Mouse (Mus musculus) embryo, embryonic 10.5 days (tissue): ENCODE measurements around the gene Unc5c.

ENCODE experiments used
- DNase-seq: peaks from one replicate; pipeline ENCODE4 v3.0.0-alpha.2; 2015; ENCODE audit warnings: low spot score

Unc5c gene

DNA sequence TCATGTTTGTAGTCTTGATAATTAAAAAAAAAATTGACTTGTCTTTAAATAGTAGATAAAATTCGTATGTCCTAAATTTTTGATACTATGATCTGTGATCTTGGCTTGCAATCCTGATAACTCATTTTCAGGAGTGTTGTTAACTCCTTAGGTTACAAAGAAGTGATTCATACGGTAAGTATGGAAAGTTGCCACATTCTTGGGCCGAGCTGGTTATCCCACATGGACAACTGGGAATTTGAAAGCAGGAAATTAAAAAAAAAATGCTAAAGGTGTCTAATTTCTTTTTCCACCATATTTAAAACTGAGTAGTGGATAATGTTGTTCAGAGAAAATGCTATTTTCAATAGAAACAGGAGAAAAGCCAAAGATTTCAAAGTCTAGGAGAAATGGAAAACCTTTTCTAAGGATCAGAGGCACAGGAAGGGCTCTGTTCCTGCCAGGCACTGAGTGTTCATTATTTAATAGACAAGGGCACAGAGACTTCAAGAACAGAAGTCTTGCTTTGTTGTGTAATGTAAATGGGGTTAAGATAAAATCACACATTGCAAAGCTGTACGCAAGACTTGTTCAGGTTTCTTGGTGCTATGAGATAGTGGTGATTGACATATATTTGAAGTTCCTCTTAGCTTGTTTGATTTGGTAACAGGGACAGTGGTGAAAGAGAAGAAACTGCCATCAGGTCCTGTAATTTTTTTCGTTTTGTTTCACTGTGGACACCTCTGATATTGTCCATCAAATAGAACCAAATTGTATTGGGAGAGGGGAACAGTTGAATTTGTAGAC is 46.4 kb downstream of the Unc5c start:
- no peak for DNase-seq

- DNase-seq, result peak; percentile 56
These were observed 63.7 kb downstream of the Unc5c start for GRCm38 (mm10) chr3:141528751-141529150.

- DNase-seq, result no peak
These were observed 64.6 kb downstream of the Unc5c start for GRCm38 (mm10) chr3:141529599-141529998.

- DNase-seq, result no peak
These were observed 68.8 kb downstream of the Unc5c start for GRCm38 (mm10) chr3:141533861-141534260.

DNA sequence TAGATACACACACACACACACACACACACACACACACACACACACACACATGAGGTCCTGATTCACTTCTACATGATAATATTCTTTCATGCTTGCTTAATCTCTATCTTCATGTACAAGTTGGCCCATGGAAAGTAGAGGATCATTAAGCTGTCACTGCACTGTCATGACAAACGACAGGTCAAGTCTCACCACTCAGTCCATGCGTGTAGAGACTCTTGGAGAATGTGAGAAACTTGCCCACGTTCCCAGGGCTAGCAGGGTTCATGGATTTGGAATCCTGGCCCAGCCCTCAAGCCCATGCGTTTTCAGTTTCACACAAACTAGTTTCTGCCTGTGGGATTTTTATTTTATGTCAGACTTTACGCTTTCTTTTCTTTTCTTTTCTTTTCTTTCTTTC is 71.8 kb downstream of the Unc5c start:
- DNase-seq, result no peak

- no peak for DNase-seq
These were observed 73.1 kb downstream of the Unc5c start for GRCm38 (mm10) chr3:141538120-141538519.

DNA sequence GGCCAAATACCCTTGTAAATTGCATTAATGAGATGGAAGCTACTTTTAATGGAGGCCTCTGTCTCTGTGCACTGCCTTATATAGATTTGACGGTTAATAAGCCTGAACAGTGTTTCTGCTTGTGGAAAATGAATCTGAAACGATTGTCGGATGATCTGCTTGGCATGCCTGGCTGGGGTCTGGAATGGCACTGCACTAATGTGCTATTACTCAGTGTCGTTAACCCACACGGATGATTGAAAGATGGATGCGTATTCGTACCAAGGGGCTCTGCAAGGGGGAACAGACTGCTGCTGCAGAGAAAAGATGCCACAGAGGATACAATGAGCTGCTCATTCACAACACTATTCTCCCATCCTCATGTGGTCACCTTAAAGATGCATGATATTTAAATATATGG is 75.7 kb downstream of the Unc5c start:
- DNase-seq, result no peak

DNA sequence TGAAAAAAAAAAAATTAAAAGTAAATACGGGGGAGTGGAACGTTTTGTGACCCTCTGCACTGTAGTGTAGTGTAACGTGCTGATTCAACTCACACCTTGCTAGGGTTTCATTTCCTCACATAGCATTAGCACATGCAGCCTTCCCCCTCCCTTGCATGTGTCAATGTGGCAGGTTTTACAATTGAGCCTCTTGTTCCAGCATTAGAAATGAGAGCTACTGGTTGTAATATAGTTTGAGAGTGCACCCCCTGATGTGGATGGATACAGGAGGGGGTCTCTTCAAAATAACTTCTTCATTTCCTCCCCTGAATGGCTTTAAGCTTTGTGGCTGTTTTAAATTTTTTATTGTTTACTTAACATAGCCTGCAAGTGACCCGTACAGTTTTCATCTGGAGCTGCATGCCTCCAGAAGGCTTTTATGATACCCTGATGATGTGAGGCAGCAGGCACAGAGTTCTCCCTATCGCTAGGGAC is 82.4 kb downstream of the Unc5c start:
- DNase-seq, result peak; percentile 52

GRCm38 (mm10) chr3:141549661-141550060 is 84.6 kb downstream of the Unc5c start:
- DNase-seq, result peak; percentile 60

DNA sequence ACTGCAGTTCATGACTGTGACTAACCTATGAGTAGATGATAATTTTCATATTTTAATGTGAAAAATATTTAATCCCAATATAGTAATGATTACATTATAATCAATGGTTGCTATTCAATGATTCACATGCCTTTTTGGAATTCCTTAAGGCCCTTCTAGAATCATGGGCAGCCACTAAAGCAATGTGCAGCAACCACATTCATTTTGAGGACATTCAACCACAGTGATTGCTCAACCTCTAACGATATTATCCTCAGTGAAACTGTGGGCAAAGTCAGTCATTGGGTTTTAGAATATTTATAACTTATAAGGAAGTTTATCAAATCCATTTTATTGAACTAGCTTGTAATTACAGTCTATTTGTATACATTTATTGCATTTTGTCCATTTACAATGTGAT is 87.9 kb downstream of the Unc5c start:
- DNase-seq, result no peak

DNA sequence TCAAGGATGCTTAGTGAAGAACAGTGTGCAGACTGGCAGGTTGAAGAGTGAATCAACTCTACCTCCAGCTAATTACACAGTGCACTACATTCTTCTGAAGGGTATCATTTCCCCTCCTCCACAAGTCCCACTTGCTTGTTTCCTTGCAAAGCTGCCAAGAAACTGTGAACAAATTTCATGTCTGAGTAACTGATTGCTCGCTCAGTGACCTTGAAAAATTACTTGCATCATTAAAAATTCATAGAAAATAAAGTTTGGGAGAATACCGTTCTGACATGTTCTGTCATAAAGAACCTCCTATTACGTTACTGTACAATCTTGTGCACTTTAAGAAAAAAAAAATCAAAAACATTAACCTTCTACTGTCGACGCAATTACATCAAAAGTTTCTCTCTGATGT is 92.1 kb downstream of the Unc5c start:
- DNase-seq, result no peak

GRCm38 (mm10) chr3:141575076-141575688 is 110.2 kb downstream of the Unc5c start:
- no peak for DNase-seq

GRCm38 (mm10) chr3:141577382-141577781 is 112.4 kb downstream of the Unc5c start:
- DNase-seq, result no peak

DNA sequence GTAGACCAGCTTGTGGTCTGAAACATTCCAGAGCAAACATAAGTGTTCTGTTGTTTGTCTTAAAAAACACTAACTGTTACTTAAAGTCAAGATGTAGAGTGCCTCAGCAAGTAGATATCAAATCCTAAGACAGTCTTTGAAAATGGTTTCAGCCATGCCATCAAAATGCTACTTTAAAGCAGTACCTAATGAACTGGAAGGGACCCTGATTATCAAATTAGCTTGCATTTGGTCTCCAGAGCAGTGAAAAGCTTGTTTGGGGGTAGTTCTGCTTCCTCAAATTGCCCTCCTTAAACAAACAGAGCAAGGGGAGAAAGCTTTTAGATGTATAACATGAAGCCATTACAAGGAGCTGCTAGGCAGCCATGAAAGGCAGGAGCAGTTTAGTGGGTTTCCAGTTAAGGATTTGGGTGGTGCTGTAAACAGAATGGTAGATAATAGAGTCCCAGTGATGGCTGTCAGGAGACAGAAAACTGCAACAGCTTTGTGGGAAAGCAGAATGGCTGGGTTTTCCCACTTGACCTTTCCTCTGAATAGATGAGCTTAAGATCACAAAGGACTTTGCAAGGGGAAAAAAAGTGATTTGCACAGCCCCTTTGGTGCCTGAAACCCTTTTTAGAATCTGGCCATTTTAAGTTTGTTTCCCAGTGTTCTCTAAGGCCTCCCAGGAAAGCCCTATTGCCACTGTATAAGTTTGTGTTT is 116.3 kb downstream of the Unc5c start:
- peak; percentile 79 for DNase-seq

GRCm38 (mm10) chr3:141581892-141582214 is 116.8 kb downstream of the Unc5c start:
- DNase-seq, result no peak

GRCm38 (mm10) chr3:141583180-141583579 is 118.2 kb downstream of the Unc5c start:
- DNase-seq, result no peak

GRCm38 (mm10) chr3:141589392-141590012 is 124.5 kb downstream of the Unc5c start:
- no peak for DNase-seq

GRCm38 (mm10) chr3:141593249-141593648 is 128.2 kb downstream of the Unc5c start:
- DNase-seq, result no peak

DNA sequence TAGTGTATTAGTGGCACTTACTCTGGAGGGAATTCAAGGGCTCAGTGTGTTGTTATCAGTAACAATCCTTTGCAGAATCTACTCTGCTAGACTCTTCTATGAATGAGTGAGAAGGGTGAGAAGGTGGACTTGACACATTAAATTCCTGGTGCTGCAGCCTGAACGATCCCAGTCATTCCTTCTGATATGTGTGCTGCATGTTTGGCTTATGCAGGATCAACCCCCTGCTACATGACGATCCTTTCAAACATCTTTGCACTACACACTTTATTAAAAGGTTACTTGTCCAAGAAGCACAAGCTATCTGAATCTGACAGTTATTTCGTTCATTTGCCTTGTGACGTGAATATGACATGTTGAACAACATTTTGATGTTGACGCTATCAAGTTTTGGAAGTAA is 129.1 kb downstream of the Unc5c start:
- DNase-seq, result no peak

DNA sequence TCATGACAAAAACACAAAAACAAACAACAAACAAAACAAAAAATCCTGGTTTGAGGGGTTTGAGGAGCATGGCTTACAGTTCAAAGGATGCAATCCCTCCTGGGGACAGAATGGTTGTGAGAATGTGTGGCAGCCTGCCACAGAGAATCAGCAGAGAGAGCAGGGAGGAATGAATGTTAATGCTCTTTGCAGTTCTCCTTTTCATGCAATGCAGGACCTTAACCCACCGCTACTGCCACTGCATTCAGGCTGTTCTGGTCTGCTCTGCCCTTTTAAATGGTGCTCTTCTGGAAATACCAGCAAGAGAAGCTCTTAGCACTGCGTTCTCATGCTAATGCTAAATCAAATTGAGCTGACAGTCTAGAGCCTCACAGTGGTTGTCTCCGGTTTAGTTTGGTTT is 130.1 kb downstream of the Unc5c start:
- DNase-seq, result no peak

DNA sequence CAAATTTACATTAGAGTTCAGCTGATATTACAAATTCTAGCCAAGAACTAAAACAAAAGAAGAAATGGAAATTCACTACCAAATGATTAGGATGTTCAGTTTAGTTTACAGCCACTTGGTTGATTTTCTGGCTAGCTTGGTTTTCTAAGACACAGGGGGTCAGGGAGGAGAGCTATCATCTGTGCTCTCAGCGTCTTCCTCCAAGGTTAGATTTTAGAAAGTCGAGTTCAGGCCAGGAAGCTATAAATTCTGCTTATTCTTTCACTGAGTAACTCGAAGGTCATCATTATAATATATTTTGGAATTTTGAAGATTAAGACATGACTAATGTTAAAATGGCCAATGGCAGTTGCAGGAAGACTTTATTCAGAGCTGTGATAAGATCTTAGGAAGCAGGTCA is 131.4 kb downstream of the Unc5c start:
- no peak for DNase-seq

GRCm38 (mm10) chr3:141596881-141597280 is 131.9 kb downstream of the Unc5c start:
- DNase-seq, result no peak

DNA sequence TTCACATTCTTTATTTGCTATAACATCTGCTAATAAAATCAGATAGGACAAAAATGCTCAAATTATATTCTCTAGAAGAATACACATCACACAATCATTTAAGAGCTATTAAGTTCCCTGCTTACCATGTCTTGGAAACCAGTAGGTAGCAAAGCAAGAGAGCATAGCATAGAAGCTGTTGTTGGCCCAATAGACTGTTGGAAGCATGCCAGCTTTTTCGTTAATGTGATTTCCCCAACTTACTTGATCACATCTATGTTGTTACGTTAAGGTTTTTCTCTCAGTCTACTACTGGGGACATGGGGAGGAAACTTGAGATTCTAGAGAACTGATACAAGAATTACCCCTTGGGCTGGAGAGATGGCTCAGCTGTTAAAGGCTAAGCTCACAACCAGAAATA is 133.0 kb downstream of the Unc5c start:
- no peak for DNase-seq
